Mouse (Mus musculus) large intestine, adult 2 months (tissue): ENCODE measurements at regions not wholly inside any gene's neighbourhood (a gene's known extent, or its start where the extent isn't known, plus 50 kb on each side); places are given as distances from the start of the nearest gene placed in this dataset.

Experiments
- DNase-seq: peaks from one replicate; pipeline ENCODE4 v3.0.0-alpha.2; 2012; ENCODE audit warnings: low read depth, low spot score
- WGBS: fragments of 180-500 bp; shearing (Covaris S2); methylation state at CpG from one replicate; pipeline ENCODE4 v1.1.7; 2018; 5-methylcytosine and 5-hydroxymethylcytosine counted together

DNA sequence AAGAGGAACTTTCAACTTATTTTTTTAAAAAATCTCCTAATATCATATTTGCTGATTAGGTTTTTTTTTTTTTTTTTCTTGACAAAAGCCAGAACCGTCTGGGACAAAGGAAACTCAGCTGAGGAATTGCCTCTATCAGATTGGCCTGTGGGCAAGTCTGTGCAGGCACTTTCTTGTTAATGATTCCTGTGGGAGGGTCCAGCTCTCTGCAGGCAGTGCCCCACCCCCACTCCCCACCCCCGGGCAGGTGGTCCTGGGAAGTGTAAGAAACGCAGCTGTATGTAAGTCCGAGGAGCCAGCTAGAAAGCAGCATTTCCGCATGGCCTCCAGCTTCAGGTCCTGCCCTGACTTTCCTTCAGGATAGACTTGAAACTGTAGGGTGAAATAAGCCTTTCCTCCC is 377.7 kb downstream of the Sox2 start:
- 28% methylated on average over 5 of the region's 5 CpGs for WGBS
- no peak for DNase-seq

DNA sequence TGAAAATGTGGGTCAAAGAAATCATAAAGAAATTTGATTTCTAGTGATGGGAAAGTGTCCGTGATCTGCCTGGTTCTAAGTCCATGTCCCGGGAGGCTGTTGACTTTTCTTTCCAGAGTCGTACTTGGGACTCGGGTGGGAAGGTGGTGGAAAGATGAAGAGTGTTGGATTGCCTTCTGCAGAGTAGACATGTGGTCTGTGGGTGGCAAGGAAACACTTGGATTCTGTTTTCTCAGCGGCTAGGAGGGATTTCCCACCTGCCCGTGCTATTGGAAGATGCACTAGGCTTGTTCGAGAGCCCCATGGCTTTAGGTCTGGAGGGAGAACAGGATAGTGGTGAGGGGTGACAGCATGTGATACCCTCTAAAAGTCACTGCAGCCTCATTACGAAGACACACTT is 379.7 kb downstream of the Sox2 start:
- 80% methylated on average over 8 of the region's 8 CpGs for WGBS
- DNase-seq, result no peak

- WGBS, result 69% methylated on average over 8 of the region's 8 CpGs
- DNase-seq, result no peak
These were observed 383.4 kb downstream of the Sox2 start for GRCm38 (mm10) chr3:35033587-35033986.

DNA sequence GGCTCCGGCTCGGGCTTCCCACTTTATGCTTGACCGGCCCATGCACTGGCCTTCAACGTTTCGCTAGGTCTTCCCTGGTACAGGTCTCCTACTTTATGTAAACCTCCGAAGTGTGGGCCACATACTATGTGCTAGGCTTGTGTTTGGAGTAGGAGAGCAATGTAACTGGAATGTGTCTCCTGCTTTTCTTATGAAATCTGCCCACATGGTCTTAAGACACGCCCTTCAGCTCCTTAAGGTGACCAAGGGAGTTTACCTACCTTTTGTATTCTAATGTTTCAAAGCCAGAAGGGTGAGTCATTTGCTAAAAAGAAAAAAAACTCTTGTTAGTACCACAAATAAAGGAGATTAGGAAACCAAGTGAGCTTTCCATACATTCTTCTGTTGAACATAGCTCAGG is 385.0 kb downstream of the Sox2 start:
- DNase-seq, result no peak
- 81% methylated on average over 7 of the region's 7 CpGs for WGBS

DNA sequence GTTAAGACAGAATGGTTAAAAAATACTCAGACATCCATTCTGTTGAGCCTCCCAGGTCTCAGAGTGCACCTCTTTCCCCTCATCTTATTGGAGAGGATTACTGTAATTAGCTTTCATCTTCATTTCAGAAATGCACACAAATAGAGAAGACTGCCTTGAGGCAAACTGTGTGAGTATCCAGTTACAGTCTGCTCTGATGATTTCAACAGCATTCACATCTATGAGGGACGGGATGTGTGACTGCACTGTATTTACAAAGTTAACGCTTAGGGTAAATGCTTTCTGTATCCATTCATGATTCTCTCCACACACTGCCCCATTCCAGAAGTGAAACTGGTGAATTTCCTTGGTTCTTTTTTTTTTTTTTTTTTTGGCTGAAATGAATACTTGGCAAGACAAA is 393.5 kb downstream of the Sox2 start:
- no peak for DNase-seq
- WGBS, result 72% methylated on average over 2 of the region's 2 CpGs

- DNase-seq, result no peak
- WGBS, result 68% methylated on average over 4 of the region's 4 CpGs
These were observed 409.2 kb downstream of the Sox2 start for GRCm38 (mm10) chr3:35059438-35059837.

GRCm38 (mm10) chr3:35060042-35060441 is 409.8 kb downstream of the Sox2 start:
- no peak for DNase-seq
- WGBS, result 42% methylated on average over 10 of the region's 10 CpGs

DNA sequence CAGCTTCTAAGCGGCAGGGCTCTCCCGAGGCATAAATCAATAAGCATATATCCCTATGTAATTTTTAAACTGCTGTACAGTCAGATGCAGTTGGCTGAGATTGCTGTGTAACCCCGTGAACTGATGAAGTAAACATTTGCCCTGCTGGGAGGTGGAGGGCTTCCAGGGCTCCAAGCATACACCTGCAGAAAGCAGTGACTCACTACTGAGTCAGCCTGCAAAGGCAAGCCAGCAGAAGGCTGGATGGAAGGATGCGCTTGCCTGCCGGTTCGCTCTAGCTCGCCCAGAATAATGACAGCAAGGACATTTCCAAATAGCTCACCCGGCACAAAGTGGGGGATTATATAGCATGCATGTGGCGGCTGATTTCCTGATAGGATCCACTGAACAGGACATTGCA is 416.6 kb downstream of the Sox2 start:
- no peak for DNase-seq

DNA sequence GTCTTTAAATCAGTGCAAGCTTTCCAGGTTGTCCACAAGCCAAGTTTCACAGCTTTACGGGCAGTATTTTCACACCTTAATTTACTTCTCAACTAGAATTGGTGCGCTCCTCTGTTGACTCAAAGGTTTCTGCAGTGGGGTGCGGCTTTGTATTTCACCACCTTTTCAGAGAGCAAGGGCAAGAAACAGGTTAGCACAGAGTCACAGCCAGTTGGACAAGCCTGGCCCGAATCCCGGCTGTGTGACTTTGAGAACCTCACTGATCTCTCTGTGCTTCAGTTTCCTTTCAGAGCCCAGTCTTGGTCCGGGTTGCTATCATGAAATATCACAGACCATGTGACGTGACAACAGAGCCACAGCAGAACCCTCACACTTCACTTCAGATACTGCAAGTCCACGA is 418.4 kb downstream of the Sox2 start:
- peak; percentile 38 for DNase-seq
- 43% methylated on average over 8 of the region's 8 CpGs for WGBS

More for the DNA sequence above, 416.6 kb downstream of the Sox2 start:
- 20% methylated on average over 9 of the region's 9 CpGs for WGBS

- no peak for DNase-seq
- 69% methylated on average over 2 of the region's 2 CpGs for WGBS
These were observed 420.8 kb downstream of the Sox2 start for GRCm38 (mm10) chr3:35071046-35071445.

GRCm38 (mm10) chr3:35079887-35080286 is 429.7 kb downstream of the Sox2 start:
- no peak for DNase-seq
- WGBS, result 55% methylated on average over 5 of the region's 5 CpGs

DNA sequence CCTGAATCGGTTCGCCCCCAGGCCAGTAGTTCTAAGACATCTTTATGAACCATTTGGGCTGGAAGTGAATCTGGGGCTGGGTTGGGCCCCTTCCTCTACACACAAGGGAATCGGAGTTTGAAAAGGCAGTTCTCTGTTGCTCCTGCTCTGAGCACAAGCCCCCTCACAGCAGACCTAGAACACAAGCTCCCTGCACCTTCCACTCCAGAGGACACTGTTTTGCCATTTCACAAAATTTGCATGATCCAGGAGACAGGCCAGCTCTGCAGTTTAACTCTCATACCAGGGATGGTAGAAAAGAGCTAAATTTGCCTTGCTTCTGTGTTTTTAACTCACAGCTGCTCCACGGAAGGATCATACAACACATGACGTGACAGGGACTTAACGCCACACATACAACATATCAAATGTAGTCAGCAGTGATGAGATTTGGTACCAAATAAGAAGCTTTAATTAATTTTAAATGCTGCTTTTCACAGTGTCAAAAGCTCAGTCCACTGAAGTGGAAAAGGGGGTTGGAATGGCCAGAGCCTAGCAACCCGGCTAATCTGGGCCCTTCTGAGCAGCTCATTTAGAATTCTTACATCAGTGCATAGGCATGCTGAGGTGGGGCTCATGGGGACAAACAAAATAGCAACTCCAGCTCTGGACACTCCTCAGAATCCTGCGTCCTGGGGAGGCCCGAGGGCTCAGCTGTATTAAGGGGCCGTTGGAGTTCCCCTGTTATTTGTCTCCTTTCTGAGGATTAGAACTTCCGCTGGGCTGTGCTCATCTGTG is 434.1 kb downstream of the Sox2 start:
- DNase-seq, result no peak
- WGBS, result 67% methylated on average over 11 of the region's 11 CpGs

DNA sequence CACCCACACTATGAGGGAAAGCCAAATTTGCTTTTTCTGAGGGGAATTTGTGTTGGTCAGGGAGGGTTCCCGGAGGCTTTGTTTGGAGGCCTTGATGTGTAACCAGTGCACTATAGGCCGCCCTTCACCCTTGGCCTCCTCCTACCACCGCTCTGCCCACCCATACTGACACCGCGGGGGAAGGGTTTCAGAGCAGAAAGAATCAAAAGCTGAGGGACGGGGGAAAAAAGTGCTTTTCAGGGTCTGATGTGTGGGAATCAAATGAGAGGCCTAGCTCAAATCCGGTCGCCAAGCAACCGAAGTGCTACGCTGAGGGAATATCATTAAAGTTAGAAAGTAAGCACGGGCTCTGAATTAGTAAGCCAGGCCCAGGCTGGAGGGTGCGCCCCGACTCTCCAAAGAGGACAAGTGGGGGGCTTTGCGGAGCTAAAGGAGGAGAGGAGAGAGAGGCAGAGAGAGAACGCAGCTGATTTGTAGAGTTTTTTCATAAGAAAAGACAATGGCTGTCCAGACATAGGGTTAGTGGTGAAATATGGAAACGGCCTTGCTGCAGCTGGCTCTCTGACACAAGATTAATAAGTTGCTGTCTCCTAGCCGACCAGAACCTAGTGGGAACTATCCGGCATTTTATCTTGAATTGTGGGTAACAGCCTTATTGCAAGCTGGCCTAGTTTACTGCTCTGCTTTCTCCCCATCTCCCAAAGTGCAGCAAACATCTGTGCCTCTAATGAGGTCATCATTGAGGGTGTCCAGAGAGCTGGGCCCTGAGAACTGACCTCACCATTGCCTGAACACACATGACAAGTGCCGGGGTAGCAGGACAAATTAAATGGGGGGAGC is 438.3 kb downstream of the Sox2 start:
- DNase-seq, result no peak
- WGBS, result 78% methylated on average over 19 of the region's 19 CpGs

DNA sequence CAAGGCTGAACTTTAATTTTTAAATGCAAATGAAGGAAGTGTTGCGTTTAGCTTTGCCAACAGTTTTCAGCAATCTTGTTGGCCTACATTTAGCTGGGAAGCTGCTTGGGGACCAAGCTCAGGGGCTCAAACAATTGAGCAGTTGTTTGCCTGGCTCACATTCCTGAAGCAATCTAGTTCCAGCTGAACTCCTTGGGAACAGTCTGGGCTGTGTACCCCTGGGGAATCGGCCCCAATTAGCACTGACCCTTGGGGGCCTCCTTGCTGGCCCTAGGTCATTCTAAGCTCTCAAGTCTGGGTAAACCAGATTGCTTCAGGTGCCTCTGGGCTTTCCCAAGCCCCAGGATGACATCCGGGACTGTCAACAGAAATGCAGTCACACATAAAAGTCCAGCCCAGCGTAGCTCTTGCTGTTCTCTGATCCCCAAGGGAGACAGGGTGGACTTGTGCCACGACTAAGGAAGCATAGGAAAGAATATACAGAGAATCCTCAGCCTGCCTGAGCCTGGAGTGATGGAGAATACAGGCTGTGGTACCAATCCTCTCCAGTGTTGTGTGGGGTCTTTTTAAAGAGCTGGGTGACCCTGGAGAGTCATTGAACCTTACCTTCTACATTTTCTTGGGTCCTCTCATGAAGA is 440.4 kb downstream of the Sox2 start:
- WGBS, result 52% methylated on average over 5 of the region's 5 CpGs

DNA sequence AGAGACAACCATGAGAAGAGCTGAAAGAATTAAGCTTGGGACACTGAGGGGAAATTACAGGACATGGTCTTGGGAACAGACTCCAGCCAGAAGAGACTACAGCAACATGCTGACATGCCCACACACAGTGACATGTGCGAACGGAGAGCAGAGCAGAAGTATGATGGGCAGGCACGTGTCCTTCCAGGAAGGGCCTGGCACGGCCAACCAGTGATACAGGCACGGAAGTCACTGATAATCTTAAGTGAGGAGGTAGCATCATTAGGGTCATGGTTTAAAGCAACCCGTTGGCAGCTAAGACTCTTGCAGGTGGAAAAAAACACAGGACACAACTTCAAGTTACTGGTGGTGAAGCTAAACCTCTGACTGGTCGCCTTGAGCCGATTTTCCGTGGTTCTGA is 442.8 kb downstream of the Sox2 start:
- no peak for DNase-seq
- WGBS, result 51% methylated on average over 9 of the region's 9 CpGs

More for the DNA sequence above, 440.4 kb downstream of the Sox2 start:
- no peak for DNase-seq

DNA sequence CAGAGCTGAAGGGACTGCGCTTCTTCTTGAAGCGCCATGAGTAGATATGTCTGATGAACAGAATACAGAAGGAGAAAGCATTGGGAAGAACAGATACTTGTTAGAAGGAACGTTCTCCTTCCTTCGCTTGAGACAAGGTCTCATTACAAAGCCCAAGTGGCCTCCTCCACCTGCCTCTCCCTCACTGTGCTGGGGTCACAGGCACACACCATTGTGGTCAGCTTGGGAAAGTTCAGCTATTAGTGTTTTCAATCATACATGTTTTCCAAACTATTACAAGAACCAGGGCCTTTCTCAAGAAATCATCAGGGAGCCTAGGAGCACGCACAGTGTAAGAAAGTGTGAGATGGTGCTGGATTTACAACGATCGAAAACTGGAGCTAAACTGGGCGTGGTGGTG is 445.0 kb downstream of the Sox2 start:
- WGBS, result 87% methylated on average over 8 of the region's 8 CpGs
- DNase-seq, result no peak

GRCm38 (mm10) chr3:35096381-35096780 is 446.2 kb downstream of the Sox2 start:
- WGBS, result 68% methylated on average over 5 of the region's 5 CpGs
- DNase-seq, result no peak

DNA sequence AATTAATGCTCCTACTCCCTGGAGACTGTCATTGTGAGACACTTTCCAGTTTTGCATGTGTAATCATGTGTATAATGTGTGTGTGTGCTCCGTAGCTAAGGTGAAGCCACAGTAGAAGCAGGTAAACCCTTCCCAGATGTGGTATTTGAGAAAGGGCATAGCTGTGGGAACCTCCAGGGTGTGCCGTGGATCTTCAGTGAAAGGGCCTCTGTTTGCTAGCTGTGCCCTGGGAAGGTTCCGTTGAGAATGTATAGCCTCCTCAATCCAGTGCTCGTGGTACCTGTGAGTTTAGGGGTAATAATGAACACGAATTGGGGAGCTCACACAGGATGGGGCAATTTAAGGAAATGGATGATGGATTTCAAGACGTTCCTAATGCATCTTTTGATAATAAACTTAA is 447.6 kb downstream of the Sox2 start:
- 61% methylated on average over 6 of the region's 6 CpGs for WGBS
- no peak for DNase-seq

DNA sequence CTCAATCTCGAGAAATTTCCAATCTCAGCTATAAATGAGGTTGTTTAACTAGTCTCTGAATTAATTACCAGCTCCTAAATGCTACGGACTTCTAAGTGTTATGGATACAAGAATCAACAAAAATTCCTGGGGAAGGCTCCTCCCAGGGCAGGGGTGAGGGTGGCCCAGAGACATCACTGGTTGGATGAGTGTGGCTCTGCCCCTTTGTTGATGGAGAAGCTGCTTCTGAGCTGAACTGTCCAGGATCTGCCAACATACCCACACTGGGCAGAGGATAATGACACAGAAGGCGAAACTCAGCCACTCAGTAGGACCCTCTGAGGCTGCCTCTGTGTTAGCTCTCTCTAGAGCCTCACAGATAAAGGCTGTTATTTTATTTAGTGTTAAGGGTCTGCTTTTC is 449.0 kb downstream of the Sox2 start:
- WGBS, result 40% methylated on average over 3 of the region's 3 CpGs
- no peak for DNase-seq

DNA sequence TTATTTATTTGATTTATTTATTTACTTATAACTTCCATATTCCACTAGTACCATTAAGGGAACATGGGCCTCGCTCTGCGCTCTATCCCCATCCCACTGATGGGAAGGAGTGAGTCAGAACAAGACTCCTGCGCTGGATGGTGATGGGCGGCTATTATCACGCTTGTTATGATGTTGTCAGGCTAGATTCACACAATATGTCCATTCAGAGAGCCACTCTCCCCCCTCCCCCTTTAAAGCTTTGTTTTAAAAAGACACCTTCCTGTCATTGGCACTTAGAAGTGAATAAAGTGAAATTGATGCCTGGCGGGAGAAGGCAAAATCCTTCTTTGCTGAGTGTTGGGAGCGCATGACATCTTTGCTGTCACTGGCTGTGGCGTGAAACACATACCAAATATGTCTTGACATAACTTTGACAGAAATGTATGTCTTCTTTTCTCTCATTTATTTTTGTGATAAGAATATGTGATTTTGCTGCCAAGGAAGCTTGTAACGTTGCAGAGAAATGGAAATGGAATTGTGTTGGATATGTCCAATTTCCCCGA is 449.7 kb downstream of the Sox2 start:
- DNase-seq, result no peak
- 84% methylated on average over 10 of the region's 10 CpGs for WGBS
